Mouse (Mus musculus): Measurements from ENCODE around the gene Panx2. TPM values are rescaled to one million over a fixed set of nuclear protein-coding genes. Genes with fewer than 3 reads are reported as not detected.
A peak's percentile ranks its signal among the peaks of the same experiment; 100 is the strongest.

The Panx2 gene
- polyA plus RNA-seq (2015; fragmentation: Nextera tagmentation; extraction: Ambion mirVana): 2.8 and 3.4 TPM in 2 replicates

DNA sequence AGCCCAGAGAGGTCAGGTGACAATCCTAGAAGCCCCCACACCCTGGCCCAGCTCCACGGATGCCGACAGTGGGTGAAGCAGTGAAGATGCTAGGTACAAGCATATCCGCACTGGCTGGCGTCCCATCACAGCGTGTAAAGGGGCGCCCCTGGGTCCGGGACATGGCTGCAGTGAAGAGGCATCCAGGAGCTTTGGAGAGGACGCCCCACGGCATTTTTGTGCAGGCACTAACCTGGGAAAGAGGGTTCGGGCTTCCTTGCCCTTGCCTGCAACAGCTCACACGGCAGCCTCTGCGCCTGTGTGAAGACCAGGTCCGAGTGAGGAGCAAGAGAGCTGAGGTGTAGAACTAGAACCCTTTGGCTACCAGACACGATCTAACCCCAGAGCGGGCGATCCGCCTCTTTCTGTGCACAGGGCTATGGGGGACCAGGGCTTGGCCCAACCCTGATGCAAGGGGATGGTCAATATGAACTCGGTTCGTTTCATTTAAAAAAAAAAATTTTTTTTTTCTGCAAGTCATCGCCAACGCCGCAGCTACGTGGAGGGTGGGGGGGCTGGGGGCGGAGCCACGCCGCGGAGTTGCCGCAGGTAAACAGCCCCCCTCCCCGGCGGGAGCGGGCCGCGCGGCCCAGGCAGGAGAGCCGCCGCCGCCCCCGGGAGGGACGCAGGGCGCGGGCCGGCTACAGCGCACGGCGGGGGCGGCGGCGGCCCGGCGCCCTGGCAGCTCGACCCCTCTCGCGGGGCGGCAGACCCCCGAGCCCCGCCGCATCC lies at the start of gene Panx2:
Panx2 (plus strand) TSS at position 574 of the 771 bp plus-strand sequence.
- Histone ChIP-seq H3K36me3 (no peaks in the 10 kb centered on the region), H3K4me2 (peak within 1 kb of the TSS; percentile 86), H3K4me1 (replicated peaks) (peaks cover 22% of the 10 kb centered on the region), H3K9ac (peak within 1 kb of the TSS; percentile 80), H3K9me3 (no peaks in the 10 kb centered on the region), H3K4me3 (peak within 1 kb of the TSS; percentile 65), H3K27ac (replicated peaks) (peak within 1 kb of the TSS; percentile 74), H3K27me3 (peaks cover 62% of the 10 kb centered on the region)
- peak; percentile 34 for ATAC-seq (ENCODE audit: low read depth)
- WGBS: under 1% methylated on average over 30 of the region's 57 CpGs

DNA sequence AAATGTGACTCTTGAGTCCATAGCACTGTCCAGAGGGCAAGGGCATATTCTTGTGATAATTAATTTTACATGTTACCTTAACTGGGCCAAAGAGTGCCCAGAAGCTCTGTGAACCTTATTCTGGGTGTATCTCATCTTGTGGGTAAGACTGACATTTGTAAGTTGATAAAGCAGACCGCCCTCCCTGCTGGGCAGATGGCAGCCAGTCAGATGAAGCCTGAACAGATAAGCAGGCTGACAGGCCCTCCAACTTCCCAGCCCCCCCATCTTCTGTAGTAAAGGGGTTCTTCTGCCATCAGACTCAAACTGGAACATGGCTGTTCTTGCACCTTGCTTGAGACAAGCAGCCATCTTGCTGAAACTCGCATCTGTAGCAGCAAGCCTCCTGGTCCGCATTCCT lies 42.8 kb upstream of the Panx2 start:
- no peaks in the 10 kb centered on the region for H3K9me3 ChIP-seq
- no peak overlapping the region for H3K9ac ChIP-seq
- 91% methylated on average over 3 of the region's 3 CpGs for WGBS
- H3K27ac ChIP-seq (replicated peaks): no peak overlapping the region
- ATAC-seq (ENCODE audit: low read depth): no peak
- H3K4me2 ChIP-seq: no peak overlapping the region
- no peaks in the 10 kb centered on the region for H3K4me1 ChIP-seq (replicated peaks)
- H3K27me3 ChIP-seq: no peaks in the 10 kb centered on the region
- H3K36me3 ChIP-seq: no peaks in the 10 kb centered on the region
- H3K4me3 ChIP-seq: no peak overlapping the region

- Histone ChIP-seq H3K4me2 (no peak overlapping the region), H3K36me3 (no peaks in the 10 kb centered on the region), H3K9ac (no peak overlapping the region), H3K27me3 (no peaks in the 10 kb centered on the region), H3K4me1 (replicated peaks) (no peaks in the 10 kb centered on the region), H3K9me3 (no peaks in the 10 kb centered on the region), H3K4me3 (no peak overlapping the region), H3K27ac (replicated peaks) (no peak overlapping the region)
- WGBS: 84% methylated on average over 7 of the region's 7 CpGs
- no peak for ATAC-seq (ENCODE audit: low read depth)
Observed at GRCm38 (mm10) chr15:89020085-89020484, 39.4 kb upstream of the Panx2 start.

DNA sequence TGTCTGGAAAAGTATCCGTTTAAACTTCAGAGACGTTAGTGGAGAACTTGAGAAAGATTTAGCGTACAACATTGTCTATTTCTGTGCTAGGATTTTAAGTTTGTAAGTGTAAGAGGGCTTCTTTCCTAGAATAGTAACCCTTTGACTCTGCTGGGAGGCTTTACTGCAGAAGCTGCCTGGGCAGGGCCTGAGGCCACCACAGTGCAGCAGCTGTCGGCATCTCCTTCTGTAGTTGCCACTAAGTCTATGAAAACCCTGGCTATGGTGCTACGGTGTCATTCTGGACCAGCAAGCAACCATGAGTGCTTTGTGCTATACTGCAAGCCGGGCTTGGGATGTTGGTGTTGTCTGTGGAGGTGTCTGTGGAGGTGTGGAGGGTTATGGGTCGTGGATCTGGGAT lies 39.0 kb upstream of the Panx2 start:
- no peak overlapping the region for H3K4me2 ChIP-seq
- no peaks in the 10 kb centered on the region for H3K4me1 ChIP-seq (replicated peaks)
- WGBS: 84% methylated on average over 7 of the region's 7 CpGs
- ATAC-seq (ENCODE audit: low read depth): no peak
- H3K9me3 ChIP-seq: no peaks in the 10 kb centered on the region
- no peak overlapping the region for H3K4me3 ChIP-seq
- H3K36me3 ChIP-seq: no peaks in the 10 kb centered on the region
- no peak overlapping the region for H3K27ac ChIP-seq (replicated peaks)
- H3K9ac ChIP-seq: no peak overlapping the region
- no peaks in the 10 kb centered on the region for H3K27me3 ChIP-seq

- Histone ChIP-seq H3K4me2 (no peak overlapping the region), H3K9ac (no peak overlapping the region), H3K27ac (replicated peaks) (no peak overlapping the region), H3K4me3 (no peak overlapping the region), H3K27me3 (no peaks in the 10 kb centered on the region), H3K36me3 (no peaks in the 10 kb centered on the region), H3K9me3 (peaks cover 9% of the 10 kb centered on the region), H3K4me1 (replicated peaks) (no peaks in the 10 kb centered on the region)
- WGBS: 70% methylated on average over 5 of the region's 5 CpGs
- ATAC-seq (ENCODE audit: low read depth): no peak
Observed at GRCm38 (mm10) chr15:89044381-89044780, 15.2 kb upstream of the Panx2 start.

DNA sequence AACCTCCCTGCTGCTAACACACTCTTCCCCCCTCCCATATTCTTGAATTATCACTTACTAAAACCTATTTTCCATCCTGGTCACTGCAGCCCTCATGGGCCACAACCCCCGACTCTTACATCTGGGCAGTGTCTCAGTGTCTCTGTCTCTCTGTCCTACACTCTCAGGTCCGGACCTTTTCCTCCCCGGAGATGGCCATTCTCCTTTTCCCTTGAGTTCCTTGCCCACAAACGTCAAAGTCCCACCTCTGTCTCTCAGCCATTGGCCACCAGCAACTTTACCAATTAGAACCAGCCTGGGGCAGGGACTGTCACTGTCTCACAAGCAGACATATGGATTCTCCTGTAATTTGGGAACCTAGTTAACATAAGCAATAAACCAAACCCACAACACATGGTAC lies 13.2 kb upstream of the Panx2 start:
- Histone ChIP-seq H3K4me2 (no peak overlapping the region), H3K27me3 (no peaks in the 10 kb centered on the region), H3K9ac (no peak overlapping the region), H3K36me3 (no peaks in the 10 kb centered on the region), H3K4me1 (replicated peaks) (no peaks in the 10 kb centered on the region), H3K4me3 (no peak overlapping the region), H3K9me3 (peaks cover 9% of the 10 kb centered on the region), H3K27ac (replicated peaks) (no peak overlapping the region)
- WGBS: 79% methylated on average over 4 of the region's 4 CpGs
- ATAC-seq (ENCODE audit: low read depth): no peak

DNA sequence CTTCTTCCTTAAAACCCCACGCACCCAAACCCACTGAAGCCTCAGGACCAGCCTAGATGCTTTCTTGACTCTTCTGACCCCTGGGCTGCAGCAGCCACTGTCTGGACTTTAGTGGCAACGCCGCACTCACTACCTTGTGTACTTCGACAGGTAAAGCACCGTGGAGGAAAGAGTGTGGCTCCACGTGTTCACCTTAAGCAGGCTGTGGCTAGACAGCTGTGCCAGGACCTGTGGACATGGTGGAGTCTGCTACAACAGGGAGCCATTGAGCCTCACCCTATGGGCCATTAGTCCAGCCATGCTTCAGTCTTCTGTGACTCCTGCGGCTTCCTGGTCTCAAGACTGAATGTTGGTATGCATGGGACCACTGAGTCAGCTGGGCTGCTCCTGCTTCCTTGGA lies 4.9 kb upstream of the Panx2 start:
- H3K4me1 ChIP-seq (replicated peaks): peaks cover 9% of the 10 kb centered on the region
- H3K9ac ChIP-seq: no peak overlapping the region
- no peak for ATAC-seq (ENCODE audit: low read depth)
- WGBS: 86% methylated on average over 7 of the region's 7 CpGs
- H3K4me3 ChIP-seq: no peak overlapping the region
- H3K27ac ChIP-seq (replicated peaks): no peak overlapping the region
- H3K36me3 ChIP-seq: no peaks in the 10 kb centered on the region
- H3K4me2 ChIP-seq: no peak overlapping the region
- peaks cover 32% of the 10 kb centered on the region for H3K27me3 ChIP-seq
- H3K9me3 ChIP-seq: no peaks in the 10 kb centered on the region

GRCm38 (mm10) chr15:89058736-89059135 lies 798 bp upstream of the Panx2 start:
- Histone ChIP-seq H3K9me3 (no peaks in the 10 kb centered on the region), H3K4me3 (peak overlapping the region; percentile 65), H3K27me3 (peaks cover 60% of the 10 kb centered on the region), H3K4me1 (replicated peaks) (peaks cover 22% of the 10 kb centered on the region), H3K36me3 (no peaks in the 10 kb centered on the region), H3K27ac (replicated peaks) (no peak overlapping the region; the same call in 1 of the 2 replicates), H3K9ac (peak overlapping the region; percentile 80; the same call in 1 of the 2 replicates), H3K4me2 (peak overlapping the region; percentile 86)
- no peak for ATAC-seq (ENCODE audit: low read depth)
- 28% methylated on average over 6 of the region's 6 CpGs for WGBS

GRCm38 (mm10) chr15:89060032-89060681 lies 623 bp downstream of the Panx2 start:
- Histone ChIP-seq H3K4me2 (peak overlapping the region; percentile 86), H3K9ac (peak overlapping the region; percentile 80), H3K9me3 (no peaks in the 10 kb centered on the region), H3K4me3 (peak overlapping the region; percentile 65), H3K27ac (replicated peaks) (peak overlapping the region; percentile 74), H3K4me1 (replicated peaks) (peaks cover 22% of the 10 kb centered on the region), H3K36me3 (no peaks in the 10 kb centered on the region), H3K27me3 (peaks cover 69% of the 10 kb centered on the region)
- ATAC-seq (ENCODE audit: low read depth): peak; percentile 55
- WGBS: 1% methylated on average over 48 of the region's 48 CpGs

GRCm38 (mm10) chr15:89060811-89061460 lies 1.4 kb downstream of the Panx2 start:
- Histone ChIP-seq H3K9me3 (no peaks in the 10 kb centered on the region), H3K9ac (peak overlapping the region; percentile 80), H3K36me3 (no peaks in the 10 kb centered on the region), H3K4me1 (replicated peaks) (peaks cover 22% of the 10 kb centered on the region), H3K27me3 (peaks cover 72% of the 10 kb centered on the region), H3K4me2 (peak overlapping the region; percentile 86), H3K4me3 (peak overlapping the region; percentile 65), H3K27ac (replicated peaks) (no peak overlapping the region)
- 88% methylated on average over 12 of the region's 12 CpGs for WGBS
- ATAC-seq (ENCODE audit: low read depth): peak; percentile 9; the same call in 1 of the 2 replicates

DNA sequence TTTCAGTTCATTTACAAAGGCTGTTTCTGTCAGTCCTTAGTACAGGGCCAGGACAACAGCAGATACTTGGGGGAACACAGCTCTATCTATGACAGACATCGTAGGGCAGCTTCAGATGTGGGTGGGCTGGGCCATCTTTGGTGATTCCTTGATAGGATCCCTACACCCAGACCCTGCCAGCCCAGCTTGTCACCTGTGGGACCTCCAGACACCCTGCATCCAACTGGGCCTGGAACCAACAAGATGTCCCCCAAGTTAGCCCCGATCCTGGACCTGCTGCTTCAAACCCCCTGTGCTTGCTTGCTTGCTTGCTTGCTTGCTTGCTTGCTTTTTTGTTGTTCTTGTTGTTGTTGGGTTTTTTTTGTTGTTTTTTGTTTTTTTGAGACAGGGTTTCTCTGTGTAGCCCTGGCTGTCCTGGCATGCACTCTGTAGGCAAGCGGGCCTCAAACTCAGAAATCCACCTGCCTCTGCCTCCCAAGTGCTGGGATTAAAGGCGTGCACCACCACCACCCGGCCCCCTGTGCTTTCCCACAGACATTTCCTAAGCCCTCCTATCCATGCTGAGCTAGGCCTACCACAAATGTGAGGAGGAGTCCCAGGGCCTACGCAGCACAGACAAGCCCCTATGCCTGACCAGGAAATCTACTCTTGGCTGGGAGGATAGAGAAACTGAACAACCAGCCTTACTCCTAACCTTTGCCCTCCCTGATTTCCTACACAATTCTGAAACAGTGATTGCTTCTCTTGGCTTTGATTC lies 2.4 kb downstream of the Panx2 start:
- no peaks in the 10 kb centered on the region for H3K9me3 ChIP-seq
- no peak overlapping the region for H3K9ac ChIP-seq
- ATAC-seq (ENCODE audit: low read depth): no peak
- no peak overlapping the region for H3K4me2 ChIP-seq
- no peaks in the 10 kb centered on the region for H3K36me3 ChIP-seq
- 94% methylated on average over 6 of the region's 6 CpGs for WGBS
- no peak overlapping the region for H3K27ac ChIP-seq (replicated peaks)
- H3K4me3 ChIP-seq: no peak overlapping the region
- peaks cover 22% of the 10 kb centered on the region for H3K4me1 ChIP-seq (replicated peaks)
- H3K27me3 ChIP-seq: peaks cover 78% of the 10 kb centered on the region
